Mouse (Mus musculus) neural tube, embryonic 11.5 days (tissue): ENCODE measurements at regions not wholly inside any gene's neighbourhood (a gene's known extent, or its start where the extent isn't known, plus 50 kb on each side); places are given as distances from the start of the nearest gene placed in this dataset.

ENCODE experiments used
- ATAC-seq: fragments of 200-750 bp; cut with Nextera tagmentation; 2 replicates; pipeline ENCODE4 v1.8.0; 2017; ENCODE audit warnings: moderate number of reproducible peaks, mild to moderate bottlenecking, moderate TSS enrichment, moderate library complexity; ENCODE audit not compliant: insufficient read depth, low FRiP score, low TSS enrichment
- DNase-seq: peaks from one replicate; pipeline ENCODE4 v3.0.0-alpha.2; 2015; ENCODE audit warnings: low spot score
- H3K27ac ChIP-seq: fragments of 300-500 bp; sonication (generic); 2 replicates; pipeline ENCODE4 v1.5.1; 2014; ENCODE audit warnings: low read depth, mild to moderate bottlenecking, low read length
- H3K27me3 ChIP-seq: fragments of 300-500 bp; sonication (generic); 2 replicates; pipeline ENCODE4 v1.6.1; 2014; ENCODE audit warnings: mild to moderate bottlenecking, low read length, mixed read lengths; ENCODE audit not compliant: control insufficient read depth, insufficient read depth
- H3K36me3 ChIP-seq: fragments of 300-500 bp; sonication (generic); 2 replicates; pipeline ENCODE4 v1.6.1; 2014; ENCODE audit warnings: mild to moderate bottlenecking, low read length, moderate library complexity, mixed read lengths; ENCODE audit not compliant: control insufficient read depth, insufficient read depth
- H3K4me1 ChIP-seq: fragments of 300-500 bp; sonication (generic); 2 replicates; pipeline ENCODE4 v1.6.1; 2014; ENCODE audit warnings: low read length, mixed read lengths; ENCODE audit not compliant: control insufficient read depth, insufficient read depth
- H3K4me2 ChIP-seq: fragments of 300-500 bp; sonication (generic); 2 replicates; pipeline ENCODE4 v1.6.1; 2014; ENCODE audit warnings: low read depth, mild to moderate bottlenecking, moderate library complexity
- H3K4me3 ChIP-seq: fragments of 300-500 bp; sonication (generic); 2 replicates; pipeline ENCODE4 v1.5.1; 2014; ENCODE audit warnings: low read depth, low read length
- H3K9ac ChIP-seq: fragments of 300-500 bp; sonication (generic); 2 replicates; pipeline ENCODE4 v1.6.1; 2014; ENCODE audit warnings: mild to moderate bottlenecking, low read length
- H3K9me3 ChIP-seq: fragments of 300-500 bp; sonication (generic); 2 replicates; pipeline ENCODE4 v1.6.1; 2016; ENCODE audit warnings: low read length; ENCODE audit not compliant: control insufficient read depth
- WGBS: fragments of 180-500 bp; shearing (Covaris S2); extraction: QIAGEN DNeasy Blood & Tissue Kit; methylation state at CpG from one replicate; pipeline ENCODE4 v1.1.7; 2014; 5-methylcytosine and 5-hydroxymethylcytosine counted together

DNA sequence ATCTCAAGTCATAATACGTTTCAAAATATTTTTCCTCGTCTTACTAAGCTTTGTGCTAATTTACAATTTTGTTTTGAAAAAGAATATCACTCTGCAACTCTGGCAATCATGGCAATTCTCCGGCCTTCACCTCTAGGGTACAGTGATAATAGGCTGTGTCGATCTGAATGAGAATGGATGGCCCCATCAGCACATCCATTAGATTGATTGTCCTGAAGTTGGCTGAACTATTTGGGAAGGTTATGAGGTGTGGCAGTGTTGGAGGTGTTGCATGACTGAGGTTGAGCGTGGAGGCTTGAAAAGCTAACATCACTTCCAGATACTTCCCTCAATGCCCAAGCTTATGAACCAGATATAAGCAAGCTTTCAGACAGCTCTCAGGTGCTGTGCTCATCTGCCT, 807.0 kb downstream of the Gbe1 start:
- H3K9ac ChIP-seq = no peak overlapping the region
- ATAC-seq (no peak), DNase-seq (no peak)
- H3K4me2 ChIP-seq = no peak overlapping the region
- H3K4me3 ChIP-seq = no peak overlapping the region
- H3K4me1 ChIP-seq = no peaks in the 10 kb centered on the region
- no peaks in the 10 kb centered on the region for H3K27me3 ChIP-seq
- WGBS = 86% methylated on average over 5 of the region's 5 CpGs
- H3K27ac ChIP-seq = no peak overlapping the region
- H3K36me3 ChIP-seq = no peaks in the 10 kb centered on the region
- H3K9me3 ChIP-seq = no peaks in the 10 kb centered on the region

DNA sequence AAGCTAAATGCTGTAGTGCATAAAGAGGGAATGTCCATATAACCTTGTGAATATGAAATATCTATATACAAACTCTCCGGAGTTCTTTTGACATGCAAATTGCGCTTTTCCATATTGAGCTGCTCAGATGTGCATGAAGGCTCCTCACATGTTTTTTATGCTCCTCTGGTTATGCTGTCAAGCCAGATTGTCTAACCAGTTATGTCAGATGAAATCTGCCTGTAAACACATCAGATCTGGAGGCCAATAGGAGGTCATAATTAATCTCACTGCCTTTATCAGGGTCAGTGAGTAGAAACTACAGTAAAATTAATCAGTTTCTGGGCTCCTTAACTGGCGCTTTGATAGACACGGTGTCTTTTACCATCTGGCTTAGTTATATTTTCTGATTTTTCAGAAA, 809.9 kb downstream of the Gbe1 start:
- ATAC-seq = no peak
- 92% methylated on average over 4 of the region's 4 CpGs for WGBS
- no peak overlapping the region for H3K4me3 ChIP-seq

DNA sequence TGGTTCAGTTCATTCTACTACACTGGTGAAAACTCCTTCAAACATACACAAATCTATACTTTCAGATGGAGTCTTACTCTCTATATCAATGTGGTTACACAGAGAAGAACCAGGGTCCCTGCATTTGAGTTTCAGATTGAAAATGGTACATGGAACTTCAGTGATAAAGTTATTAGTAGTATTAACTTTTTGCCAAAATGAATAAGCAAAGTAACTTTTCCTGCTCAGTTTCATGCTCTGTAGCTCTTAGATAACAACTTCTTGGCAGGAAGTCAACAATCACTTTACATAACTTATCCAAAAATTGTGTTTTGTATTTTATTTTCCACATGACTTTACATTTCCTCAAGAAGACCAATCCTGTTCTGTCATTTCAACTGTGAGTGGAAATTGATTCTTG, 819.1 kb downstream of the Gbe1 start:
- no peak overlapping the region for H3K27ac ChIP-seq
- ATAC-seq = no peak
- H3K9me3 ChIP-seq = no peaks in the 10 kb centered on the region
- no peaks in the 10 kb centered on the region for H3K27me3 ChIP-seq
- H3K4me2 ChIP-seq = no peak overlapping the region
- H3K9ac ChIP-seq = no peak overlapping the region
- H3K4me1 ChIP-seq = no peaks in the 10 kb centered on the region
- no peak overlapping the region for H3K4me3 ChIP-seq
- H3K36me3 ChIP-seq = no peaks in the 10 kb centered on the region
- no peak for DNase-seq

More for the DNA sequence above, 809.9 kb downstream of the Gbe1 start:
- no peaks in the 10 kb centered on the region for H3K36me3 ChIP-seq
- H3K4me1 ChIP-seq = no peaks in the 10 kb centered on the region
- H3K9me3 ChIP-seq = no peaks in the 10 kb centered on the region
- no peak overlapping the region for H3K27ac ChIP-seq
- H3K27me3 ChIP-seq = no peaks in the 10 kb centered on the region
- no peak for DNase-seq
- no peak overlapping the region for H3K4me2 ChIP-seq
- H3K9ac ChIP-seq = no peak overlapping the region

DNA sequence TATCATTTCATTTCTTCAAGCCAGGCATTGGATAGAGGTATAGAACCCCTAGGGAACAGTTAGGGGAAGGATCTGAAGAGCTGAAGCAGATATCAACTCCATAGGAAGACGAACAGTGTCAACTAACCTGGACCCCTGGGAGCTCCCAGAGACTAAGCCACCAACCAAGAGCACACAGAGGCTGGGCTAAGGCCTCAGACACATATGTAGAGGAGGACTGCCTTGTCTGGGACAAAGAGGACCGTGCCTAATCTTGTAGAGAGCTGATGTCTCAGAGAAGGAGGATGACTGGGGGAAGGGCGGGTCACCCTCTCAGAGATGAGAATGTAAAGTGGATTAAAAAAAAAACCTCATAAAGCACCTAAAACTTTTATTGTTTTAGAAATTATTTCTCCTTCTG, 824.9 kb downstream of the Gbe1 start:
- ATAC-seq = no peak
- no peaks in the 10 kb centered on the region for H3K36me3 ChIP-seq
- no peaks in the 10 kb centered on the region for H3K4me1 ChIP-seq
- 86% methylated on average over 3 of the region's 3 CpGs for WGBS
- H3K4me2 ChIP-seq = no peak overlapping the region
- H3K9me3 ChIP-seq = no peaks in the 10 kb centered on the region
- H3K9ac ChIP-seq = no peak overlapping the region
- no peak for DNase-seq
- H3K27me3 ChIP-seq = no peaks in the 10 kb centered on the region
- no peak overlapping the region for H3K27ac ChIP-seq
- H3K4me3 ChIP-seq = no peak overlapping the region
